In genomic region chr3:83416536-83416935, GRCm38 (mm10) we compare ENCODE assay signal across 8 mouse cellular contexts.
DNase-seq lines count a peak whose midpoint lies in the region; ATAC-seq lines count a peak whose summit lies in the region.

No protein-coding gene starts in this region.

- H3K9me3 ChIP-seq in kidney, embryonic 14.5 days (ENCODE audit: control insufficient read depth, low read length): no peaks in the 10 kb centered on the region
- no peaks in the 10 kb centered on the region for H3K9me3 ChIP-seq in limb, embryonic 11.5 days (ENCODE audit: control insufficient read depth, low read length)

- no peaks in the 10 kb centered on the region for H3K36me3 ChIP-seq in kidney, embryonic 14.5 days (ENCODE audit: control insufficient read depth, insufficient read depth, low read length)
- H3K36me3 ChIP-seq in limb, embryonic 11.5 days (ENCODE audit: control insufficient read depth, insufficient read depth, low read length): no peaks in the 10 kb centered on the region

- H3K4me3 ChIP-seq in kidney, embryonic 14.5 days (ENCODE audit: low read length): no peak overlapping the region
- H3K4me3 ChIP-seq in limb, embryonic 11.5 days (ENCODE audit: low read depth, low read length): no peak overlapping the region

- no peak overlapping the region for H3K27ac ChIP-seq in kidney, embryonic 14.5 days (ENCODE audit: low read depth, low read length)
- no peak overlapping the region for H3K27ac ChIP-seq in limb, embryonic 11.5 days (replicated peaks; ENCODE audit: low read depth, low read length)

- H3K9ac ChIP-seq in kidney, embryonic 14.5 days (ENCODE audit: low read depth, low read length): no peak overlapping the region
- no peak overlapping the region for H3K9ac ChIP-seq in limb, embryonic 11.5 days (ENCODE audit: low read length)

- H3K4me1 ChIP-seq in kidney, embryonic 14.5 days (ENCODE audit: control insufficient read depth, insufficient read depth, low read length): no peaks in the 10 kb centered on the region
- no peaks in the 10 kb centered on the region for H3K4me1 ChIP-seq in limb, embryonic 11.5 days (ENCODE audit: control insufficient read depth, insufficient read depth, low read length)

- ATAC-seq in kidney, embryonic 14.5 days (ENCODE audit: low FRiP score, low TSS enrichment): no peak
- ATAC-seq in limb, embryonic 11.5 days (ENCODE audit: insufficient number of reproducible peaks, low FRiP score, low TSS enrichment, low read depth): no peak

- no peaks in the 10 kb centered on the region for H3K27me3 ChIP-seq in kidney, embryonic 14.5 days (ENCODE audit: control insufficient read depth, insufficient read depth, low read length)
- no peaks in the 10 kb centered on the region for H3K27me3 ChIP-seq in limb, embryonic 11.5 days (ENCODE audit: control insufficient read depth, insufficient read depth, low read length)

- DNase-seq in adrenal gland, adult (ENCODE audit: inconsistent age in 2 of 2, low spot score in 1 of 2): peak; percentile 30 to 80
- DNase-seq in adrenal gland, postnatal 4 days (ENCODE audit: low spot score in 2 of 2): no peak
- DNase-seq in kidney, postnatal 14 days: peak; percentile 12
- peak; percentile 64 for DNase-seq in adrenal gland, adult 2 months
- peak; percentile 36 for DNase-seq in limb, embryonic 11.5 days (ENCODE audit: low spot score)
- DNase-seq in right cerebral cortex, postnatal 36 days (ENCODE audit: low spot score in 2 of 2): no peak
- DNase-seq in c-Kit-positive CD71-positive TER-119-positive erythroid progenitor cells, embryonic 14.5 days (ENCODE audit: low spot score): no peak

- no peak overlapping the region for H3K4me2 ChIP-seq in kidney, embryonic 14.5 days (replicated peaks; ENCODE audit: low read depth, low read length)
- H3K4me2 ChIP-seq in limb, embryonic 11.5 days (ENCODE audit: low read depth, severe bottlenecking): no peak overlapping the region

Comparison
In these comparisons a context has a peak if more than half of its experiments do, and no peak if none do; other contexts are left out.
1. DNase-seq: peak in adrenal gland, adult (2 of 2), kidney, postnatal 14 days (single experiment), adrenal gland, adult 2 months (single experiment) and limb, embryonic 11.5 days (single experiment); none in adrenal gland, postnatal 4 days (0 of 2), right cerebral cortex, postnatal 36 days (0 of 2) and c-Kit-positive CD71-positive TER-119-positive erythroid progenitor cells, embryonic 14.5 days (single experiment).